Mouse (Mus musculus): Measurements from ENCODE around the gene Ctss.
A peak's percentile ranks its signal among the peaks of the same experiment; 100 is the strongest.
"Not testable (repeated sequence)": the region's sequence is repeated elsewhere in the genome, so short reads cannot be mapped to it uniquely, and the experiment has no call there.

The Ctss gene

DNA sequence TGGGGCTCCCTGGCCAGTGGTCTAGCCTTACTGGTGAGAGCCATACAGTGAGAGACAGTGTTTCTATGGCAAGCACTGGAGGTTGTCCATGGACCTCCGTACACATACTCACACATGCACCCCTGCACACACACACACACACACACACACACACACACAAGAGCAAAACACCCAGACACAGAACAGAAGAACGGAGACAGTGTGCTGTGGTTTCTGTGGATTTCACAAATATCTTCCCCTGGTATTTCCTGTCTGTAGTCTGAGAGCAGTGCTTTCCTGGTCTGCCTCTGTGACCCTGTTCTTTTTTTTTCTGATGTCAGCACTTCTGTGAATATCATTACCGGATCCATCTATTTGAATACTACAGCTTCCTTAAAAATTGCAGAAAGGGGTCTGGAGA, 2.9 kb upstream of the Ctss start:
- peaks cover 43% of the 10 kb centered on the region for H3K4me1 ChIP-seq (replicated peaks; ENCODE audit: low read depth, low read length)
- TF ChIP-seq POU5F1 (IDR thresholded peaks at IDR 0.05; ENCODE audit: borderline replicate concordance, low read length) (no peak), NANOG (IDR thresholded peaks at IDR 0.05; ENCODE audit: borderline replicate concordance, low read length) (no peak), CTCF (conservative IDR thresholded peaks at IDR 0.05; ENCODE audit: low read length) (no peak)
- no peaks in the 10 kb centered on the region for H3K27me3 ChIP-seq (ENCODE audit: insufficient read depth, low read length)
- H3K36me3 ChIP-seq (ENCODE audit: insufficient read depth, low read length), result no peaks in the 10 kb centered on the region
- no peak overlapping the region for H3K4me3 ChIP-seq (replicated peaks; ENCODE audit: low read length)
- no peaks in the 10 kb centered on the region for H3K9me3 ChIP-seq (ENCODE audit: low read length)

DNA sequence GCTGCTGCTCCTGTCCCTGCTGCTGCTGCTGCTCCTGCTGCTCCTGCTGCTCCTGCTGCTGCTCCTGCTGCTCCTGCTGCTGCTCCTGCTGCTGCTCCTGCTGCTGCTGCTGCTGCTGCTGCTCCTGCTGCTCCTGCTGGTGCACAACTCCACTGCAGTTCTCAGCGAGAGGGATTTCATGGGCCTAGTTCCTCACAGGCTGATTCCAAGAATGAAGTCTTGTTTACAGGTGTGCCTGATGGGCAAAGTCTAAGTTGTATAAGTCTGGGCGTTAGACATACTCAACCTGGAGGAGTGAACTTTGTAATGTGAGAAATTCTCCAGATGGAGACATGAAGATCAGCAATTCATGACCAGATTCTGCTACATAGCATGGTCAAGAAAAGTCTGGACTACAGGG, 1.9 kb upstream of the Ctss start:
- Histone ChIP-seq H3K4me1 (replicated peaks; ENCODE audit: low read depth, low read length) (peaks cover 32% of the 10 kb centered on the region), H3K4me3 (replicated peaks; ENCODE audit: low read length) (no peak overlapping the region), H3K27me3 (ENCODE audit: insufficient read depth, low read length) (no peaks in the 10 kb centered on the region), H3K9me3 (ENCODE audit: low read length) (no peaks in the 10 kb centered on the region), H3K36me3 (ENCODE audit: insufficient read depth, low read length) (no peaks in the 10 kb centered on the region)
- TF ChIP-seq NANOG (IDR thresholded peaks at IDR 0.05; ENCODE audit: borderline replicate concordance, low read length), result no peak

DNA sequence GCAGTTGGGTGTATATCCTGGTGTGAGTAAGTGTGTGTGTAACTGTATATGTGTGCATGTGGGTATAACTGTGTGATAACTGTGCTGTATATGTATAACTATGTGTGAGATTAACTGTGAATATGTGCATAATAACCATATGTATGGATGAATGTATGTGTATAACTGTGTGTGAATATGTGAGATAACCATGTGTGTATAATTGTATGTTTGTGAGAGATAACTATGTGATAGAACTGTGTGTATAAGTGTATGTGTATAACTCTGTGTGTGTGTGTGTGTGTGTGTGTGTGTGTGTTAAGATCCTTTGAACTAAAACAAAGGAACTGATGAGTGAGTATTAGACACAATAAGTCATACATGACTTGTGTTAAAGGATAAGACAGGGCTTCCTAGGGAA, 475 bp upstream of the Ctss start:
- TF ChIP-seq POU5F1 (IDR thresholded peaks at IDR 0.05; ENCODE audit: borderline replicate concordance, low read length), result no peak
- TF ChIP-seq CTCF (conservative IDR thresholded peaks at IDR 0.05; ENCODE audit: low read length), result no peak
- no peak for TF ChIP-seq NANOG (IDR thresholded peaks at IDR 0.05; ENCODE audit: borderline replicate concordance, low read length)
- Histone ChIP-seq H3K27me3 (ENCODE audit: insufficient read depth, low read length) (no peaks in the 10 kb centered on the region), H3K4me1 (replicated peaks; ENCODE audit: low read depth, low read length) (peaks cover 20% of the 10 kb centered on the region), H3K9me3 (ENCODE audit: low read length) (no peaks in the 10 kb centered on the region), H3K36me3 (ENCODE audit: insufficient read depth, low read length) (no peaks in the 10 kb centered on the region), H3K4me3 (replicated peaks; ENCODE audit: low read length) (no peak overlapping the region)

DNA sequence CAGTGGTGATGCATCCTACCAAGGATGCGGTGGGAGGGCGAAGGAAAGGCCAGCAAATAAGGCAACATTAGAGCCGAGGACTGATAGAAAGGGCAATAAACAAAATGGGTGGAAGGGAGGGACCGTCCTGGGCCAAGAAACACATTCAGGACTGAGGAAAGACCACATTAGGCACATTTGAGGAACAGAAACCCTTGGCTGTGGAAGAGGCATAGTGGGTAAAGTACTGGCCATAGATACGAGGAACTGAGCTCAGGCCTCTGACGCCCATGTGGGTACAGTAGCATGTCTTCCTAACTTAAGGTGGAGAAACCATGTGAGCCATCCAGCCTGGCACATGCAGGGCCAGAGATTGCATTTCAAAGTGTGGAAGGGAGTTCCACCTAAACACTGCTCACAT, 3.2 kb downstream of the Ctss start:
- TF ChIP-seq CTCF (conservative IDR thresholded peaks at IDR 0.05; ENCODE audit: low read length) (no peak), NANOG (IDR thresholded peaks at IDR 0.05; ENCODE audit: borderline replicate concordance, low read length) (no peak), POU5F1 (IDR thresholded peaks at IDR 0.05; ENCODE audit: borderline replicate concordance, low read length) (no peak)
- no peaks in the 10 kb centered on the region for H3K27me3 ChIP-seq (ENCODE audit: insufficient read depth, low read length)
- no peak overlapping the region for H3K4me3 ChIP-seq (replicated peaks; ENCODE audit: low read length)
- H3K4me1 ChIP-seq (replicated peaks; ENCODE audit: low read depth, low read length), result no peaks in the 10 kb centered on the region
- no peaks in the 10 kb centered on the region for H3K36me3 ChIP-seq (ENCODE audit: insufficient read depth, low read length)
- H3K9me3 ChIP-seq (ENCODE audit: low read length), result no peaks in the 10 kb centered on the region

DNA sequence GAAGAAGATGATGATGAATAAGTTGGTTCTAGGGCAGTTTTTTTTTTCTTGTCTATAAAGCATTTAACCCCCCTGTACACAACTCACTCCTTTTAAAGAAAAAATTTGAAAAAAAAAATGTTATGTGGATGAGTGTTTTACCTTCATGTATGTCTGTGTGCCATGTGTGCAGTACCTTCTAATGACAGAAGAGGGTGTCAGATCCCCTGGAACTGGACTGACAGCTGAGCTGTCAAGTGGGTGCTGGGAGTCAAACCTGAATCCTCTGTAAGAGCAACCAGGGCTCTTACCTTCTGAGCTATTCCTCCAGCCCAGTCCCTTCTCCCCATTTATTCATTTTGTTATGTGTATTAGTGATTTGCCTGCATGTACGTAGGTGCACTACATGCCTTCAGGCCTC, 4.4 kb downstream of the Ctss start:
- H3K36me3 ChIP-seq (ENCODE audit: insufficient read depth, low read length), result no peaks in the 10 kb centered on the region
- TF ChIP-seq POU5F1 (IDR thresholded peaks at IDR 0.05; ENCODE audit: borderline replicate concordance, low read length) (no peak), NANOG (IDR thresholded peaks at IDR 0.05; ENCODE audit: borderline replicate concordance, low read length) (no peak), CTCF (conservative IDR thresholded peaks at IDR 0.05; ENCODE audit: low read length) (peak; percentile 54)
- H3K4me1 ChIP-seq (replicated peaks; ENCODE audit: low read depth, low read length), result no peaks in the 10 kb centered on the region
- no peak overlapping the region for H3K4me3 ChIP-seq (replicated peaks; ENCODE audit: low read length)
- no peaks in the 10 kb centered on the region for H3K27me3 ChIP-seq (ENCODE audit: insufficient read depth, low read length)
- no peaks in the 10 kb centered on the region for H3K9me3 ChIP-seq (ENCODE audit: low read length)

DNA sequence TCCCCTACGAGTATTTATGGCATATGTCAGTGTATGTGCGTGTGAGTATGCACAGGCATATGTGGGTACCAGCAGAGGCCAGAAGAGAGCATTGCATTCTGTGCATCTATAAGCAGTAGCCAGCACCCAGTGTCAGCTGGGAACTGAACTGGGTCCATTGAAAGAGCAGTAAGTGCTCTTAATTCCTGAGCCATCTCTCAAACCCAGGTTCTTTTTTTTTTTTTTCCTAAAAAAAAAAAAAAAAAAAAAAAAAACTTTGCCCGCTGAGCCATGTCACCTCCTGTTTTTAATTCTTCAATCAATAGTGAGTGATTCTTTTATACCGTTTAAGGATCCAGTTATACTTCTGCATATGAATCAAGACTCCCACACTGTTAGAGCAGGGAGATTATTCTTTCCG, 6.8 kb downstream of the Ctss start:
- Histone ChIP-seq H3K27me3 (ENCODE audit: insufficient read depth, low read length) (peaks cover 8% of the 10 kb centered on the region; the same call in 1 of the 2 replicates), H3K4me1 (replicated peaks; ENCODE audit: low read depth, low read length) (no peaks in the 10 kb centered on the region), H3K9me3 (ENCODE audit: low read length) (no peaks in the 10 kb centered on the region), H3K4me3 (replicated peaks; ENCODE audit: low read length) (no peak overlapping the region), H3K36me3 (ENCODE audit: insufficient read depth, low read length) (no peaks in the 10 kb centered on the region)
- TF ChIP-seq POU5F1 (IDR thresholded peaks at IDR 0.05; ENCODE audit: borderline replicate concordance, low read length) (no peak), CTCF (conservative IDR thresholded peaks at IDR 0.05; ENCODE audit: low read length) (no peak), NANOG (IDR thresholded peaks at IDR 0.05; ENCODE audit: borderline replicate concordance, low read length) (no peak)

DNA sequence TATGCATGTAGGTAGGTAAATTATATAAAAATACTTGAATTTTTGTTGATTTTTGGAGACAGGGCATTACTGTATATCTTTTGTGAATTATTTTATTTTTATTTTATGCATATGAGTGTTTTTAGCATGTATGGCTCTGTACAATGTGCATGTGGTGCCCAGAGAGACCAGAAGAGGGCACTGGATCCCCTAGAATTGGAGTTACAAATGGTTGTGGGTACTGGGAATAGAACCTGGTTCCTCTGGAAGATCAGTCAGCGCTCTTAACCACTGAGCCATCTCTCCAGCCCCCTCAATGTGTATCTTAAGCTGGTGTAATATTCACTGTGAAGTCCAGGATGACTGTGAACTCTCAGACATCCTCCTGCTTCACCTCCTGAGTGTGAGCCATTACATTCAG, 8.3 kb downstream of the Ctss start:
- Histone ChIP-seq H3K9me3 (ENCODE audit: low read length) (no peaks in the 10 kb centered on the region), H3K27me3 (ENCODE audit: insufficient read depth, low read length) (peaks cover 8% of the 10 kb centered on the region; the same call in 1 of the 2 replicates)
- no peak for TF ChIP-seq POU5F1 (IDR thresholded peaks at IDR 0.05; ENCODE audit: borderline replicate concordance, low read length)
- TF ChIP-seq CTCF (conservative IDR thresholded peaks at IDR 0.05; ENCODE audit: low read length), result peak; percentile 29

DNA sequence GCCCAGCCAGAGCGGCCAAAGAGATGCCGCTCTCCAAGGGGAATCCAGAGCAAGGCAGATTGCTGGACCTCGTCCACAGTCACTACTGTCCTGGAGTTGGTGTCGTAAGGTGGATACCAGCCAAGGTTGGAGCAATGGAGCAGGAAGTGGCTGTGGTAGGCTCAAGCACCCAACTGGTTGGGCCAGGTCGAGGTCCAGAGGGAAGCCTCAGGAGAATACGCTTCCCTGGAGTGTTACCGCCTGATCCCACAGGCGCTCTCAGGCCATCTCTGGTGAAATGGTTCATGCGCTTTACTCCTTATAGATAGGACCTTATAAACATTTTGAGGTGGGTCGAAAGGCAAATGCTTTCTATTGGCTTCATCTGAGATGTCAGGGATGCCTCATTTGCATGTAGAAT, 12.3 kb downstream of the Ctss start:
- no peaks in the 10 kb centered on the region for H3K9me3 ChIP-seq (ENCODE audit: low read length)
- no peak overlapping the region for H3K4me3 ChIP-seq (replicated peaks; ENCODE audit: low read length)
- H3K4me1 ChIP-seq (replicated peaks; ENCODE audit: low read depth, low read length), result peaks cover 4% of the 10 kb centered on the region; the same call in 1 of the 2 replicates
- peaks cover 8% of the 10 kb centered on the region; the same call in 1 of the 2 replicates for H3K27me3 ChIP-seq (ENCODE audit: insufficient read depth, low read length)
- no peaks in the 10 kb centered on the region for H3K36me3 ChIP-seq (ENCODE audit: insufficient read depth, low read length)
- TF ChIP-seq CTCF (conservative IDR thresholded peaks at IDR 0.05; ENCODE audit: low read length) (no peak), NANOG (IDR thresholded peaks at IDR 0.05; ENCODE audit: borderline replicate concordance, low read length) (no peak), POU5F1 (IDR thresholded peaks at IDR 0.05; ENCODE audit: borderline replicate concordance, low read length) (no peak)

More for the DNA sequence above, 8.3 kb downstream of the Ctss start:
- no peak overlapping the region for H3K4me3 ChIP-seq (replicated peaks; ENCODE audit: low read length)
- peaks cover 4% of the 10 kb centered on the region; the same call in 1 of the 2 replicates for H3K4me1 ChIP-seq (replicated peaks; ENCODE audit: low read depth, low read length)
- no peaks in the 10 kb centered on the region for H3K36me3 ChIP-seq (ENCODE audit: insufficient read depth, low read length)

DNA sequence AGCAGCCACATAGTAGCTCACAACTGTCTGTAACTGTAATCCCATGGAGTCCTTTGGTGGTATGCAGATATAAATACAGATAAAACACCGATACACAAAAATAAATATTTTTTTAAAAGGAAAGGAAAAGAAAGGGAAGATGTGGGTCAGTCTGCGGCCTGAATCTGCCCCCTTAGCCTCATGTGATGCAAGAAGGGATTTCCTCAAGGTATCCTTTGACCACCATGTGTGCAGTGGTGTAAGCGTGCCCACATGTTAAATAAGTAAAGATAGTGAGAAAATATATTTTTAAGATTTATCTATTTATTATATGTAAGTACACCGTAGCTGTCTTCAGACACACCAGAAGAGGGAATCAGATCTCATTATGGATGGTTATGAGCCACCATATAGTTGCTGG, 13.3 kb downstream of the Ctss start:
- H3K27me3 ChIP-seq (ENCODE audit: insufficient read depth, low read length), result peaks cover 8% of the 10 kb centered on the region; the same call in 1 of the 2 replicates
- peaks cover 4% of the 10 kb centered on the region; the same call in 1 of the 2 replicates for H3K4me1 ChIP-seq (replicated peaks; ENCODE audit: low read depth, low read length)
- H3K36me3 ChIP-seq (ENCODE audit: insufficient read depth, low read length), result no peaks in the 10 kb centered on the region
- TF ChIP-seq NANOG (IDR thresholded peaks at IDR 0.05; ENCODE audit: borderline replicate concordance, low read length) (no peak), POU5F1 (IDR thresholded peaks at IDR 0.05; ENCODE audit: borderline replicate concordance, low read length) (no peak), CTCF (conservative IDR thresholded peaks at IDR 0.05; ENCODE audit: low read length) (no peak)
- no peak overlapping the region for H3K4me3 ChIP-seq (replicated peaks; ENCODE audit: low read length)
- no peaks in the 10 kb centered on the region for H3K9me3 ChIP-seq (ENCODE audit: low read length)

DNA sequence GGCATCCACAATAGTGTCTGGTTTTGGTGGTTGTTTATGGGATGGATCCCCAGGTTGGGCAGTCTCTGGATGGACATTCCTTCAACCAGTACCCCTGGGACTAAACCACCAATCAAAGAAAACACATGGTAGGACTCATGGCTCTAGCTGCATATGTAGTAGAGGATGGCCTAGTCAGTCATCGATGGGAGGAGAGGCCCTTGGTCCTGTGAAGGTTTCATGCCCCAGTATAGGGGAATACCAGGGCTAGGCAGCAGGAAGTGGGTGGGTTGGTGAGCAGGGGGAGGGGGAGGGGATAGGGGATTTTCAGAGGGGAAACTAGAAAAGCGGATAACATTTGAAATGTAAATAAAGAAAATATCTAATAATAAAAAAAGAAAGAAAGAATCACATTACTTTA, 14.6 kb downstream of the Ctss start:
- H3K4me1 ChIP-seq (replicated peaks; ENCODE audit: low read depth, low read length); H3K36me3 ChIP-seq (ENCODE audit: insufficient read depth, low read length); H3K27me3 ChIP-seq (ENCODE audit: insufficient read depth, low read length); H3K9me3 ChIP-seq (ENCODE audit: low read length); H3K4me3 ChIP-seq (replicated peaks; ENCODE audit: low read length): not testable (repeated sequence)

Measured in E14TG2a.4 (cell line).